Mouse (Mus musculus): ENCODE data around the gene Auts2. TPM values are rescaled to one million over a fixed set of nuclear protein-coding genes. Genes with fewer than 3 reads are reported as not detected.

The Auts2 gene
- polyA plus RNA-seq, 1 experiment = 10.4 TPM

DNA sequence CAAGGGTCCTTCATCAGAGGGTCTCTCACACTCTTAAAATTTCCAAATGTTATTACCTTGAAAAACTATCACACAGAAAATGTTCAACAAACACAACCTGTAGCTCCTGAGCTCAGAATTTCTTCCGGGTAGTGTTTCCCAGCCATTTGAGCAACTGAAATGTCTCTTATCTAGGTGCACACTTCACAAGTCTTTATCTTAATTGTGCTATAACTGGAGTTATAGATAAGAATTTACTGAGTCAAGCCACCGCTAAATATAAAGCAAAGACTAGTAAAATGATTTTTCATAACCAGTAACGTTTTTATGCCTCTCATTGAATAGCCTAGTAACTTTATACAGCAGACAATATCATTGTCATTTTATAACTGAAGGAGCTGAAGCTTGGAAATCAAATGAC, 273.1 kb downstream of the Auts2 start:
- Histone ChIP-seq H3K27ac (ENCODE audit: insufficient read depth, low read depth, low read length) (no peak overlapping the region), H3K4me1 (ENCODE audit: control insufficient read depth, insufficient read depth, insufficient read length, low read length) (no peaks in the 10 kb centered on the region), H3K4me3 (ENCODE audit: low read depth, low read length) (no peak overlapping the region), H3K27me3 (ENCODE audit: control insufficient read depth, insufficient read depth, low read length) (no peaks in the 10 kb centered on the region; the same call in 1 of the 2 replicates), H3K36me3 (ENCODE audit: control insufficient read depth, insufficient read depth, low read length) (no peaks in the 10 kb centered on the region)
- TF ChIP-seq CTCF (IDR thresholded peaks at IDR 0.05; ENCODE audit: extremely low read depth, insufficient read length, insufficient replicate concordance, low read depth, low read length) = no peak
- TF ChIP-seq POLR2A (IDR thresholded peaks at IDR 0.05; ENCODE audit: low read depth, low read length) = no peak
- 30% methylated on average over 3 of the region's 3 CpGs for WGBS

DNA sequence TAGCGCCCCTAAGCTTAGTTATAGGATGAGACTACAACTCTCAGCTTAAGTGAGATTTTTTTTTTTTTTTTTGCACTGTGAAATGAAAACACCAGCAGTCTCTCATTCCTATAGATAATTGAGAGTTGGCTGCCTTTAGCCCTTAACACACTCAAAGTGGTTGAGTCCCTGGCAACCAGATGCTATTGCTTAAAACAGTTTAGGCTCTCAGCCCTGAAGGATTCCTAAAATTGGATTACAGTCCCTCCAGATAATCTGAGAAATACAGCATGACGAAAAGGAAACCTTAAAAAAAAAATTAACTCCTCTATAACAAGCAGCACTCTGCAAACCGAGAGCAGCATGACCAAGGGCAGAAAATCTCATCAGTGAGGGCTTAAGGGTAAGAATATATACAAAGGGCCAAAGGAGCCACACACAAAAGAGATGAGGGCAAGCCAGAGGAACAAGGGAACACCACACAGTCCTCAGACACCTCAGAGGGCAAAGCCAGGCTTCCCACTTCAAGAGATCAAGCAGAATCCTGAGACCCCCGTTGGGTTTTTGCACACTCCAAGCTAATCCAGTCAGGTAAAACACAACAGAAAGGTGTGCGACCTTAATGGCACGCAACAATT, 274.7 kb downstream of the Auts2 start:
- no peak overlapping the region for H3K27ac ChIP-seq (ENCODE audit: insufficient read depth, low read depth, low read length)
- H3K36me3 ChIP-seq (ENCODE audit: control insufficient read depth, insufficient read depth, low read length) = no peaks in the 10 kb centered on the region
- no peaks in the 10 kb centered on the region for H3K4me1 ChIP-seq (ENCODE audit: control insufficient read depth, insufficient read depth, insufficient read length, low read length)
- H3K27me3 ChIP-seq (ENCODE audit: control insufficient read depth, insufficient read depth, low read length) = no peaks in the 10 kb centered on the region; the same call in 1 of the 2 replicates
- WGBS = 90% methylated on average over 6 of the region's 6 CpGs
- TF ChIP-seq CTCF (IDR thresholded peaks at IDR 0.05; ENCODE audit: extremely low read depth, insufficient read length, insufficient replicate concordance, low read depth, low read length) = no peak
- TF ChIP-seq POLR2A (IDR thresholded peaks at IDR 0.05; ENCODE audit: low read depth, low read length) = no peak
- no peak overlapping the region for H3K4me3 ChIP-seq (ENCODE audit: low read depth, low read length)

DNA sequence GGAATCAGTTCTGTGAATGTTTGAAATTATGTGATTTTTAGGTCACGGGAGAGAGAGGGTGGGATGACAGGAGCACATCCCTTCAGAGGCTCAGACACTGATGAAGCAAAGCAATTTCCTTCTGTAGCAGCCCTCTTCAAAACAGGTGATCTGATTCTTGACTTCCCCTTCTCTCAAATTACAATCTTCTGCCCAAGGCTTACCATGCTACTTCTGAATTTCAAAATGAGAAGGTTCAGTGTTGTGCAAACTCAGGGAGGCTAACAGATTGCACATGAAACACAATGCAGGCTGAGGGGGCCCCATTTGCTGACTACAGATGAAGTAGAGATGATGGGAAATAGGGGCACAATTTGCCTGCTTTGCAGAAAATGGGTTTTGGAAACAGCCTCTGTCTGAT, 278.1 kb downstream of the Auts2 start:
- Histone ChIP-seq H3K4me3 (ENCODE audit: low read depth, low read length) (no peak overlapping the region), H3K4me1 (ENCODE audit: control insufficient read depth, insufficient read depth, insufficient read length, low read length) (no peaks in the 10 kb centered on the region), H3K27ac (ENCODE audit: insufficient read depth, low read depth, low read length) (no peak overlapping the region), H3K36me3 (ENCODE audit: control insufficient read depth, insufficient read depth, low read length) (no peaks in the 10 kb centered on the region), H3K27me3 (ENCODE audit: control insufficient read depth, insufficient read depth, low read length) (no peaks in the 10 kb centered on the region)
- no peak for TF ChIP-seq POLR2A (IDR thresholded peaks at IDR 0.05; ENCODE audit: low read depth, low read length)
- TF ChIP-seq CTCF (IDR thresholded peaks at IDR 0.05; ENCODE audit: extremely low read depth, insufficient read length, insufficient replicate concordance, low read depth, low read length) = no peak
- WGBS = 78% methylated on average over 1 of the region's 1 CpGs

DNA sequence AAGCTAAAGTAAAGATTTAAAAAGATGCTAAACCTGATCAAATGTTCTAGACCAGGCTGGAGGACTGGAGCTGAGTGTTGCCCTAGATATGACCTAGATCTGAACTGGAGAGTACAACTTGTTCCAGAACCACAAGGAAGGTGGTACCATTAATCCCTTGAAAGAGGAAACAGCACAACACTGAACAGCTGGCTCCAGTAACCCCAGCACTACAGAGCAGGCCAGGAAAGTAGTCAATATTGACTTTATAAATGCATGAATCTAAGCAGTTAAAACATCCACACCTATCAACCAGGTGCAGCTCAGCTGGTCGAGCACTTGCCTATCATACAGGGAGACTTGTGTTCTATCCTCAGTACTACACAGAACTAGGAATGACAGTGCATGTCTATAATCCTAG, 281.4 kb downstream of the Auts2 start:
- 33% methylated on average over 1 of the region's 1 CpGs for WGBS
- Histone ChIP-seq H3K36me3 (ENCODE audit: control insufficient read depth, insufficient read depth, low read length) (no peaks in the 10 kb centered on the region), H3K27me3 (ENCODE audit: control insufficient read depth, insufficient read depth, low read length) (no peaks in the 10 kb centered on the region), H3K27ac (ENCODE audit: insufficient read depth, low read depth, low read length) (no peak overlapping the region), H3K4me1 (ENCODE audit: control insufficient read depth, insufficient read depth, insufficient read length, low read length) (no peaks in the 10 kb centered on the region), H3K4me3 (ENCODE audit: low read depth, low read length) (no peak overlapping the region)
- TF ChIP-seq POLR2A (IDR thresholded peaks at IDR 0.05; ENCODE audit: low read depth, low read length) (no peak), CTCF (IDR thresholded peaks at IDR 0.05; ENCODE audit: extremely low read depth, insufficient read length, insufficient replicate concordance, low read depth, low read length) (no peak)

DNA sequence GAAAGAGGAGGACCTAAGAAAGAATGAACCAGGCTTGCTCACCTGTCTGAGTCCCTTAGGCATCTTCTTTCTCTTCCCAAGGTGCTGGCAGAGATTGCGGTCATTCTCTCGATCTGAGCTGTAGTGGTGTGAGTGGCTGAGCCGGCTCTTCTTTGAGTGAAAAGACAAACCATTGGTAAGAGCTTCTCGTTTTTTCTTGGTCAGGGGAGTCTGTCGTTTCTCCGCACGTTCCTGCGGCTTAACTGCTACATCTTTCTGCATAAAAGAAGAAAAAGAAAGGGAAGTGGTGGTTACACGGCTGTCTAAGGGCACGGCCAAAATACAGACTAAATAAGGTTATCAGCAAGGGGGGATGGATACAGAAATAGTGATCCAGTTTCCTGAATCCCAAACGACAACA, 284.3 kb downstream of the Auts2 start:
- Histone ChIP-seq H3K36me3 (ENCODE audit: control insufficient read depth, insufficient read depth, low read length) (no peaks in the 10 kb centered on the region), H3K4me3 (ENCODE audit: low read depth, low read length) (no peak overlapping the region), H3K4me1 (ENCODE audit: control insufficient read depth, insufficient read depth, insufficient read length, low read length) (no peaks in the 10 kb centered on the region), H3K27ac (ENCODE audit: insufficient read depth, low read depth, low read length) (no peak overlapping the region), H3K27me3 (ENCODE audit: control insufficient read depth, insufficient read depth, low read length) (no peaks in the 10 kb centered on the region)
- 88% methylated on average over 11 of the region's 11 CpGs for WGBS
- TF ChIP-seq CTCF (IDR thresholded peaks at IDR 0.05; ENCODE audit: extremely low read depth, insufficient read length, insufficient replicate concordance, low read depth, low read length) (no peak), POLR2A (IDR thresholded peaks at IDR 0.05; ENCODE audit: low read depth, low read length) (no peak)

DNA sequence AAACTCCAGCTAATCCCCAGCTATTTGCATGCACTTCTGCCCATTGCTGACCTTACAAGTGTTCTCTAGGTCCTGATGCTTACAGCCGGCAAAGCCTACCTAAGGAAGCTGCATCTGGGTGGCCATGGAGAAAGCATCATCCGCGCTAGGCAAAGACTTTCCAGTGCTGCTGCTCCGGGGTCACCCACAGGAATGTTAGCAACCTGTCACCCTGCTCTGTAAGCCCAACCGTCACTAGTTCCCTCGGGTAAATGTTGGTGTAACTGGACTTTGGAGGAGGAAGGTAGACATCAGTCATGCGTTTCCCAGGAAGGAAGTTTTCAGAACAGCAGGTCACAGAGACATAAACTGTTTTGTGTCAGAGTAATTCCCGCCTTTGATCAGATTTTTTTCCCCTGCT, 287.6 kb downstream of the Auts2 start:
- H3K36me3 ChIP-seq (ENCODE audit: control insufficient read depth, insufficient read depth, low read length) = no peaks in the 10 kb centered on the region
- no peak overlapping the region for H3K4me3 ChIP-seq (ENCODE audit: low read depth, low read length)
- no peaks in the 10 kb centered on the region for H3K27me3 ChIP-seq (ENCODE audit: control insufficient read depth, insufficient read depth, low read length)
- WGBS = 84% methylated on average over 8 of the region's 8 CpGs
- TF ChIP-seq POLR2A (IDR thresholded peaks at IDR 0.05; ENCODE audit: low read depth, low read length) (no peak), CTCF (IDR thresholded peaks at IDR 0.05; ENCODE audit: extremely low read depth, insufficient read length, insufficient replicate concordance, low read depth, low read length) (no peak)
- H3K4me1 ChIP-seq (ENCODE audit: control insufficient read depth, insufficient read depth, insufficient read length, low read length) = no peaks in the 10 kb centered on the region
- no peak overlapping the region for H3K27ac ChIP-seq (ENCODE audit: insufficient read depth, low read depth, low read length)

DNA sequence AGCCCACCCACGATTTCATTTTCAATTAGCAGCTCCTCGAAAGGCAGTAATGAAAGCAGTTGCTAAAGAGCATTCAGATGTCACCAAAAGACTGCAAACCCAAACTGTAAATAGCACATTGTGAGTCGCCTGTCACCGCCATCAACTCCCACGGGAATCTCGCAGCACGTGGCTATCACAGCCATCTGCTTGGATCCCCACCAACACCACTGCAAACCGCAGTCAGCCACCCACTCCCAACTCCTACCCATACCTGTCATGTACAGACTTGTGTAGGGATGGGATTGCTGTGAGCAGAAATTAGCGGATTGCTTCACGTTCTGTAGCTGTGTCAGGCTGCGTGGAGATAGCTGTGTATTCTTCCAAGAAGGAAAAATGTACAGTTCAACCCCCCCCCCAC, 293.6 kb downstream of the Auts2 start:
- H3K4me3 ChIP-seq (ENCODE audit: low read depth, low read length) = no peak overlapping the region
- TF ChIP-seq POLR2A (IDR thresholded peaks at IDR 0.05; ENCODE audit: low read depth, low read length) = no peak
- TF ChIP-seq CTCF (IDR thresholded peaks at IDR 0.05; ENCODE audit: extremely low read depth, insufficient read length, insufficient replicate concordance, low read depth, low read length) = no peak
- 89% methylated on average over 11 of the region's 11 CpGs for WGBS
- no peak overlapping the region for H3K27ac ChIP-seq (ENCODE audit: insufficient read depth, low read depth, low read length)
- H3K4me1 ChIP-seq (ENCODE audit: control insufficient read depth, insufficient read depth, insufficient read length, low read length) = no peaks in the 10 kb centered on the region
- no peaks in the 10 kb centered on the region for H3K27me3 ChIP-seq (ENCODE audit: control insufficient read depth, insufficient read depth, low read length)
- no peaks in the 10 kb centered on the region for H3K36me3 ChIP-seq (ENCODE audit: control insufficient read depth, insufficient read depth, low read length)

Measured in small intestine, adult 2 months (tissue).